Mouse (Mus musculus) megakaryocyte-erythroid progenitor cell, adult 5-6 weeks (primary cell): Measurements from ENCODE around the gene Ddx10. TPM values are rescaled to one million over a fixed set of nuclear protein-coding genes. Genes with fewer than 3 reads are reported as not detected.

ENCODE experiments used
- ATAC-seq: replicated peaks from 2 replicates; pipeline ENCODE4 v1.8.0; 2016; ENCODE audit warnings: mild to moderate bottlenecking, inconsistent platforms; ENCODE audit not compliant: severe bottlenecking, poor library complexity, low FRiP score, low TSS enrichment
- total RNA-seq, 2 experiments: library from RNA; stranded (forward) in 1 of 2; stranded (reverse) in 1 of 2; fragments of 200-1000, 215-1000 nt in 1 of 2; fragments of >200 nt in 1 of 2; fragmentation: Nextera tagmentation in 1 of 2; gene quantifications; 2 replicates each; pipeline ENCODE4 v1.2.3; 2014 to 2017

Gene Ddx10
- total RNA-seq, 2 experiments from 2014 or later, result 35.9 to 117 TPM

DNA sequence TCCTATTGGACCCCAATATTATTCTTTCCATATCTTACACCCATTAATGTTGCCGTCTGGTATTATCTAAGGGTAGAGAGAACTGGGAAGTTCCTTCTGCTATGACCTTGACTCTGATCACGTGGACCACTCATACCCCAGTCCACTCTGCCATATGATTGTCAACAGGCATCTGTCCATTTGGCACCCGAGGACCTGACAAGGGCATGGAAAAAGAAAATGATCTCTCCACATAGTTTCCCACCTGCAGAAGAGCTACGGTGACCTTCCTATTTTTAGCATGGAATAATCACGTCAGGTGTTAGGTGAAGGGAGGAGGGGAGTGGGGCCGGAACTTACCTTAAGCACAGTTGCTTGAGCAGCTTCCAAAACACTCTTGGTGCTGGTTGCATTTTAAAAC is 183.3 kb downstream of the Ddx10 start:
- no peak for ATAC-seq

DNA sequence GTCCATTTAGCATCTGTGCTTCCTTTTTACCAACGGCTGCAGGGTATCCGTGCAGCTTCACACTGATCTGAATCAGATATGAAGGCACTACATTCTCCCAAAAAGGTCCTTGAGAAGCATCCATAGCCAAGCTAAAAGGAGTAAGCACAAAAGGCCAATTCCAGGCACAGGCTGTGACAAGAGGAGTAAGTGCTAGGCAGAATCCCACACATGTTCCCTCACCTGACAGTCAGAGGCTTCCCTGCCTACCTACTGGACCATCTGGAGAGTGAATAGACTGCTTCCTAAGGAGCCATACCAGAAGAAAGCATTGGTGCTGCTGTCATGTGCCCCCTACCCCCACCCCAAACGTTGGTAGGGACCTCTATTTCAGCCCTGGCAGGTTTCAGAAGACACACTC is 192.5 kb downstream of the Ddx10 start:
- no peak for ATAC-seq

Other genes with a start within 250 kb of the Ddx10 start
- not detected in 2 replicates for gene Exph5, start 53.6 kb upstream of the Ddx10 start, total RNA-seq (2014; fragmentation: Nextera tagmentation)
- not detected in 2 replicates for gene Exph5, start 53.6 kb upstream of the Ddx10 start, total RNA-seq (2017)
- gene Kdelc2, start 136.0 kb upstream of the Ddx10 start, total RNA-seq (2014; fragmentation: Nextera tagmentation), result 1.6 and 1.7 TPM in 2 replicates
- 0.94 and 4.5 TPM in 2 replicates for gene Kdelc2, start 136.0 kb upstream of the Ddx10 start, total RNA-seq (2017)
- not detected in 2 replicates for gene 4930550C14Rik, start 154.3 kb upstream of the Ddx10 start, total RNA-seq (2014; fragmentation: Nextera tagmentation)
- 0.38 and 0.84 TPM in 2 replicates for gene 4930550C14Rik, start 154.3 kb upstream of the Ddx10 start, total RNA-seq (2017)